Mouse (Mus musculus) G1E (cell line): ENCODE measurements around the gene Hist1h3g. TPM values are rescaled to one million over a fixed set of nuclear protein-coding genes. Genes with fewer than 3 reads are reported as not detected.
"Not testable (repeated sequence)": the region's sequence is repeated elsewhere in the genome, so short reads cannot be mapped to it uniquely, and the experiment has no call there.

Experiments used
- ATAC-seq: 2 replicates; pipeline ENCODE4 v1.8.0; 2016; ENCODE audit warnings: mild to moderate bottlenecking; ENCODE audit not compliant: insufficient number of reproducible peaks, poor library complexity, low FRiP score, severe bottlenecking; ENCODE audit errors: extremely low read depth
- DNase-seq: peaks from one replicate; pipeline ENCODE4 v3.0.0; 2012; ENCODE audit warnings: low spot score
- H3K27me3 ChIP-seq: 2 replicates; pipeline ENCODE4 v1.6.1; 2012; ENCODE audit warnings: mild to moderate bottlenecking, low read length, inconsistent platforms; ENCODE audit not compliant: insufficient read depth
- H3K36me3 ChIP-seq: replicated peaks from 2 replicates; pipeline ENCODE3; 2012; ENCODE audit warnings: mild to moderate bottlenecking, inconsistent platforms
- H3K4me1 ChIP-seq: 2 replicates; pipeline ENCODE4 v1.6.1; 2012; ENCODE audit warnings: low read depth, low read length, inconsistent platforms, mixed read lengths; ENCODE audit not compliant: insufficient read depth
- H3K4me3 ChIP-seq: 2 replicates; pipeline ENCODE4 v1.5.1; 2012; ENCODE audit warnings: low read depth, mild to moderate bottlenecking, inconsistent platforms, low read length, moderate library complexity, mixed read lengths
- H3K9me3 ChIP-seq: replicated peaks from 2 replicates; pipeline ENCODE4 v1.6.1; 2012; ENCODE audit warnings: inconsistent platforms
- CTCF ChIP-seq: IDR thresholded peaks from 2 replicates; pipeline ENCODE4 v1.5.1; 2012; ENCODE audit warnings: low read depth, low read length, inconsistent platforms, mixed read lengths
- GATA1 ChIP-seq: IDR thresholded peaks from 2 replicates; pipeline ENCODE4 v1.6.1; 2012; ENCODE audit warnings: borderline replicate concordance, low read length, inconsistent platforms, mixed read lengths
- GATA2 ChIP-seq: IDR thresholded peaks from 2 replicates; pipeline ENCODE4 v1.6.1; 2012; ENCODE audit warnings: low read depth, low read length, inconsistent platforms, borderline replicate concordance
- POLR2AphosphoS5 ChIP-seq: IDR thresholded peaks from 2 replicates; pipeline ENCODE4 v1.6.1; 2012; ENCODE audit warnings: low read depth, low read length, inconsistent platforms; ENCODE audit not compliant: insufficient replicate concordance
- TAL1 ChIP-seq: conservative IDR thresholded peaks from 2 replicates; pipeline ENCODE4 v1.6.1; 2012; ENCODE audit warnings: low read depth, low read length, inconsistent platforms, mixed read lengths
- polyA plus RNA-seq: library from polyadenylated mRNA; stranded (reverse); fragments of >175 nt; gene quantifications from 2 replicates; pipeline ENCODE4 v1.2.3, GENCODE M21; 2012
- total RNA-seq, 2 experiments: library from RNA; stranded (forward) in 1 of 2; stranded (reverse) in 1 of 2; fragments of 200-1000 nt in 1 of 2; fragments of >200 nt in 1 of 2; fragmentation: Nextera tagmentation in 1 of 2; gene quantifications; 2 replicates each; pipeline ENCODE4 v1.2.3; 2014 to 2017

Gene Hist1h3g
- total and polyA plus RNA-seq, 3 experiments = 12.1 to 647 (median 217) TPM

DNA sequence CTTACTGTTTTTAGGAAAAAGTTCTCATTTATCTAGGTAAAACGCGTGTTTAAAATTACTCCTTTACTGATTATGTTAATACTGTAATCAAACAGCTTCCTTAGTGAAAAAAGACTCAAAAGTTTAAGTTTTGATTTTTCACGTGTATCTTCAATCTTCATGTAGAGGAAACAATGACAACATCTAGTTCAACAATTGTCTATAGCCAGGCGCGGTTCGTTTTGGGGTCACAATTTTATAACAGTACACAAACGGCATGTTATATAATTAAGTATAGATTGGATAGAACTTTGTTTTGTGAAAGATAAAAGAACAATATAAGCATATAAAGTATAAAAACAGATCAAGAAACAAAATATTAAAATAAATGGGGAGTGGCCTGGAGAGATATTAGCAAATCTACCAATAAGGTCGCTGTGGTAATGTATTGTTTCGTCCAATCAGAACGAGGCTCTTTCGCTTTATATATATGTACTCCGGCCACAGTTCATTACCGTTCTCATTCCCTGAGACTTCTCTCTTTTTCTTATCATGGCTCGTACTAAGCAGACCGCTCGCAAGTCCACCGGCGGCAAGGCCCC, 40.1 kb downstream of the Hist1h3g start, which contains the start of gene Hist1h3d:
TSS of gene Hist1h3d (plus strand) at position 493 of the 581 bp plus-strand sequence.
- Histone ChIP-seq H3K9me3 (no peaks in the 10 kb centered on the region), H3K4me1 (peaks cover 21% of the 10 kb centered on the region), H3K36me3 (no peaks in the 10 kb centered on the region), H3K27me3 (no peaks in the 10 kb centered on the region), H3K4me3 (peak within 1 kb of the TSS; percentile 69)
- DNase-seq (peak; percentile 51), ATAC-seq (peak; percentile 36; the same call in 1 of the 2 replicates)
- TF ChIP-seq POLR2AphosphoS5 (no peak; the same call in 1 of the 2 replicates), CTCF (no peak), TAL1 (no peak), GATA2 (no peak), GATA1 (no peak)

DNA sequence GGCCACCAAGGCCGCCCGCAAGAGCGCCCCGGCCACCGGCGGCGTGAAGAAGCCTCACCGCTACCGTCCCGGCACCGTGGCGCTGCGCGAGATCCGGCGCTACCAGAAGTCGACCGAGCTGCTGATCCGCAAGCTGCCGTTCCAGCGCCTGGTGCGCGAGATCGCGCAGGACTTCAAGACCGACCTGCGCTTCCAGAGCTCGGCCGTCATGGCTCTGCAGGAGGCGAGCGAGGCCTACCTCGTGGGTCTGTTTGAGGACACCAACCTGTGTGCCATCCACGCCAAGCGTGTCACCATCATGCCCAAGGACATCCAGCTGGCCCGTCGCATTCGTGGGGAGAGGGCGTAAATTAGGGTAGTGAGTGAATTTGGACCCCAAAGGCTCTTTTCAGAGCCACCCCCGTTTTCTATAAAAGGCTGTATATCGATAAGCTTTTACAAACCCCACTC, 40.7 kb downstream of the Hist1h3g start:
- DNase-seq, H3K9me3 ChIP-seq, ATAC-seq, H3K36me3 ChIP-seq, H3K27me3 ChIP-seq: not testable (repeated sequence)
- H3K4me3 ChIP-seq = peak overlapping the region; percentile 69
- peak; percentile 93; the same call in 1 of the 2 replicates for TF ChIP-seq POLR2AphosphoS5
- peaks cover 26% of the 10 kb centered on the region for H3K4me1 ChIP-seq

- no peaks in the 10 kb centered on the region for H3K27me3 ChIP-seq
- peaks cover 28% of the 10 kb centered on the region for H3K4me1 ChIP-seq
- no peaks in the 10 kb centered on the region for H3K9me3 ChIP-seq
- no peak for ATAC-seq
- no peaks in the 10 kb centered on the region for H3K36me3 ChIP-seq
- H3K4me3 ChIP-seq = peak overlapping the region; percentile 69
- TF ChIP-seq TAL1 (no peak), GATA2 (no peak), POLR2AphosphoS5 (peak; percentile 98; the same call in 1 of the 2 replicates), GATA1 (no peak), CTCF (no peak)
- DNase-seq = no peak
These were observed 41.2 kb downstream of the Hist1h3g start for GRCm38 (mm10) chr13:23576351-23576881.

GRCm38 (mm10) chr13:23576906-23577639, 41.9 kb downstream of the Hist1h3g start:
- DNase-seq (no peak), ATAC-seq (no peak)

DNA sequence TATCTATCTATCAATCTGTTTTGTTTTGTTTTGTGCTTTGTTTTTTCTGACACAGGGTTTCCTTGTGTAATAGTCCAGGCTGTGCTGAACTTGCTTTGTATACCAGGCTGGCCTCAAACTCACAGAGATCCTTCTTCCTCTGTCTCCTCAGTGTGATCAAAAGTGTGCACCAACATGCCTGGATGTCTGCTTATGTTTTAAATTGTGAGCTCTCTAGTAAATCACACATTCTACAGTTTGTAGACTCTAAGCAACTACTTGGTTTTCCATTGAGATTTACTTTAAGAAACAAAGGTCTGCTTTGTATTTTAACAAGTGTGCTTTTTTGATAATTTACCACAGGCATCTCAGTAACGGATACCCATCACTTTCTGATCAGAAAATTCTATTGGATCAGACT, 42.6 kb downstream of the Hist1h3g start:
- TF ChIP-seq GATA2 = no peak
- TF ChIP-seq GATA1 = no peak
- TF ChIP-seq CTCF = no peak
- H3K4me3 ChIP-seq = no peak overlapping the region
- ATAC-seq (no peak), DNase-seq (no peak)
- peaks cover 39% of the 10 kb centered on the region for H3K4me1 ChIP-seq
- no peaks in the 10 kb centered on the region for H3K9me3 ChIP-seq
- no peaks in the 10 kb centered on the region for H3K27me3 ChIP-seq
- no peaks in the 10 kb centered on the region for H3K36me3 ChIP-seq

More at GRCm38 (mm10) chr13:23576906-23577639, 41.9 kb downstream of the Hist1h3g start:
- no peaks in the 10 kb centered on the region for H3K36me3 ChIP-seq
- H3K4me3 ChIP-seq = peak overlapping the region; percentile 69; the same call in 1 of the 2 replicates
- H3K4me1 ChIP-seq = peaks cover 34% of the 10 kb centered on the region
- H3K27me3 ChIP-seq = no peaks in the 10 kb centered on the region
- no peak for TF ChIP-seq CTCF
- TF ChIP-seq TAL1 = no peak
- no peak for TF ChIP-seq GATA2
- no peak for TF ChIP-seq GATA1
- peak; percentile 87; the same call in 1 of the 2 replicates for TF ChIP-seq POLR2AphosphoS5
- no peaks in the 10 kb centered on the region for H3K9me3 ChIP-seq
